Mouse (Mus musculus): ENCODE measurements at regions not wholly inside any gene's neighbourhood (a gene's known extent, or its start where the extent isn't known, plus 50 kb on each side); places are given as distances from the start of the nearest gene placed in this dataset.

DNA sequence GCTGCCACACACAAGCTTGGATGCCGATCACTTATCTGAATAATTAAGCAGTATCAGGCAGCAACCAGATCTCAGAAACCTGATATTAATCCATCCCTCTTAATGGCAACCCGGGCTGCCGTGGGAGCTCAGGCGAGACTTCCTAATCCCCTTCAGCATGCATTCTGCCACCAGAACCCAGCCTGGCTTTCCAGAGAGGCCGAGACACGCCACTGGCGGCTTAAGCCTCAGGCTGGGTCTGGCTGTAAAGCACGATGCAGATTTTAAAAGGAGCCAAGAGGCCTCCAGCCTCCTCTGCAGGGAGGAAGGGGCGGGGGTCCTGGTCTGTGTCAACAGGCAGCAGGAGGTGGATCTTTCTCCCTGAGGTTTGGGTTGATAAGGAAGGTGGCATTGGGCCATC, 659.1 kb upstream of the 3110018I06Rik start:
- peak; percentile 80 for ATAC-seq (ENCODE audit: low FRiP score, low read depth)
- Histone ChIP-seq H3K4me3 (no peak overlapping the region), H3K9me3 (no peaks in the 10 kb centered on the region), H3K27me3 (peaks cover 19% of the 10 kb centered on the region), H3K4me2 (replicated peaks) (peak overlapping the region; percentile 26), H3K4me1 (peaks cover 21% of the 10 kb centered on the region), H3K9ac (replicated peaks) (no peak overlapping the region), H3K36me3 (no peaks in the 10 kb centered on the region), H3K27ac (replicated peaks) (0 out of 2 replicates have a peak overlapping the region, but pooled peaks have one; percentile 27)
- 4% methylated on average over 9 of the region's 9 CpGs for WGBS

- Histone ChIP-seq H3K27me3 (peaks cover 4% of the 10 kb centered on the region; the same call in 1 of the 2 replicates), H3K4me3 (no peak overlapping the region), H3K4me2 (replicated peaks) (no peak overlapping the region), H3K27ac (replicated peaks) (no peak overlapping the region), H3K36me3 (no peaks in the 10 kb centered on the region), H3K4me1 (peaks cover 12% of the 10 kb centered on the region), H3K9ac (replicated peaks) (no peak overlapping the region), H3K9me3 (no peaks in the 10 kb centered on the region)
- WGBS, result 69% methylated on average over 3 of the region's 3 CpGs
- ATAC-seq (ENCODE audit: low FRiP score, low read depth), result no peak
Observed at GRCm38 (mm10) chr12:106835241-106835640, 653.2 kb upstream of the 3110018I06Rik start.

- H3K4me2 ChIP-seq (replicated peaks), result no peak overlapping the region
- ATAC-seq (ENCODE audit: low FRiP score, low read depth), result peak; percentile 60; the same call in 1 of the 2 replicates
- H3K27ac ChIP-seq (replicated peaks), result peak overlapping the region; percentile 22; the same call in 1 of the 2 replicates
- H3K4me1 ChIP-seq, result peaks cover 24% of the 10 kb centered on the region
- 13% methylated on average over 5 of the region's 5 CpGs for WGBS
- no peak overlapping the region for H3K9ac ChIP-seq (replicated peaks)
- no peaks in the 10 kb centered on the region for H3K9me3 ChIP-seq
- H3K36me3 ChIP-seq, result no peaks in the 10 kb centered on the region
- H3K4me3 ChIP-seq, result no peak overlapping the region
- H3K27me3 ChIP-seq, result peaks cover 4% of the 10 kb centered on the region; the same call in 1 of the 2 replicates
Observed at GRCm38 (mm10) chr12:106839618-106840017, 648.8 kb upstream of the 3110018I06Rik start.

- Histone ChIP-seq H3K9ac (replicated peaks) (no peak overlapping the region), H3K36me3 (no peaks in the 10 kb centered on the region), H3K27ac (replicated peaks) (no peak overlapping the region; the same call in 1 of the 2 replicates), H3K27me3 (peaks cover 4% of the 10 kb centered on the region; the same call in 1 of the 2 replicates), H3K4me1 (peaks cover 24% of the 10 kb centered on the region), H3K9me3 (no peaks in the 10 kb centered on the region), H3K4me3 (no peak overlapping the region), H3K4me2 (replicated peaks) (no peak overlapping the region)
- ATAC-seq (ENCODE audit: low FRiP score, low read depth), result no peak
- 54% methylated on average over 9 of the region's 9 CpGs for WGBS
Observed at GRCm38 (mm10) chr12:106840150-106840651, 648.2 kb upstream of the 3110018I06Rik start.

DNA sequence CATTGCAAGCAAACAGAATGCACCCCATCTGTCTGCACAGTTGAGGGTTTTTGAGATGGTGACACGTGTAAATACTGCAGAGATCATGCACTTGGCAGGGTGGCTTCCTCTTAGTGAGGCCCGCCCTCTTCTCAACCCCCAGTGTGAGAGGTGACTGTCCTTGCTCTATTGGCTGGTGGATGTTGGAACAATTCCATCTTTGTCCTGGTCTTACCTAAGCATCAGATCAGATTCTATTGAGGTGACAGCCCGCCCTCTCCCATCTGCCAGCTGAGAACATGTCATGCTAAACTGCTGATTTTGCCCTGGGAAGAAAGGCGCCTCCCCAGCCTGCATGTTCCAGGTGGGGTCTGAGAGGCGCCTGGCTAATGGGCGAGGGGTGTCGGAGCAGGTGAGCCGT, 646.4 kb upstream of the 3110018I06Rik start:
- WGBS, result 70% methylated on average over 8 of the region's 8 CpGs
- ATAC-seq (ENCODE audit: low FRiP score, low read depth), result no peak
- peaks cover 24% of the 10 kb centered on the region for H3K4me1 ChIP-seq
- H3K27me3 ChIP-seq, result peaks cover 4% of the 10 kb centered on the region; the same call in 1 of the 2 replicates
- H3K4me2 ChIP-seq (replicated peaks), result no peak overlapping the region
- no peaks in the 10 kb centered on the region for H3K36me3 ChIP-seq
- H3K9me3 ChIP-seq, result no peaks in the 10 kb centered on the region
- H3K4me3 ChIP-seq, result no peak overlapping the region
- no peak overlapping the region for H3K27ac ChIP-seq (replicated peaks)
- no peak overlapping the region for H3K9ac ChIP-seq (replicated peaks)

DNA sequence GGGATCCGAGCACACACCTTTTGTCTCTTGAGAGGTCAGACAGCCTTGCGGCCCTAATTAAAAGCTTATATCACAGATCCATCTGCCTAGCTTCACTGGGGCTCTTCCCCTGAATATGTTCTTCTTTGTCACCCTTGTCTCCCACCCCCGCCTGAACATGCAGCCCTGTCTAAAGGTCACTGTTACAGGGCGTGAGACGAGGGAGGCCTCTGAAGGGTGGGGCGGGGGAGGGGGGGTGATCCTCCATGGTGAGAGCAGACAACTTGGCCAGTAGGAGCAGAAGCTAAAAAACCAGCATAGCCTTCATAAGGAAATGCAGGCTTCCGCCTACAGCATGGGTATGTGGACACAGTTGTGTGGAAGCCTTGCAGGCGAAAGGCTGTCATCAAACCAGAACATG, 646.0 kb upstream of the 3110018I06Rik start:
- H3K9ac ChIP-seq (replicated peaks), result no peak overlapping the region
- H3K4me2 ChIP-seq (replicated peaks), result no peak overlapping the region
- no peak overlapping the region for H3K4me3 ChIP-seq
- H3K36me3 ChIP-seq, result no peaks in the 10 kb centered on the region
- no peak overlapping the region for H3K27ac ChIP-seq (replicated peaks)
- WGBS, result 56% methylated on average over 8 of the region's 8 CpGs
- H3K27me3 ChIP-seq, result peaks cover 4% of the 10 kb centered on the region; the same call in 1 of the 2 replicates
- H3K9me3 ChIP-seq, result no peaks in the 10 kb centered on the region
- ATAC-seq (ENCODE audit: low FRiP score, low read depth), result no peak
- H3K4me1 ChIP-seq, result peaks cover 24% of the 10 kb centered on the region

DNA sequence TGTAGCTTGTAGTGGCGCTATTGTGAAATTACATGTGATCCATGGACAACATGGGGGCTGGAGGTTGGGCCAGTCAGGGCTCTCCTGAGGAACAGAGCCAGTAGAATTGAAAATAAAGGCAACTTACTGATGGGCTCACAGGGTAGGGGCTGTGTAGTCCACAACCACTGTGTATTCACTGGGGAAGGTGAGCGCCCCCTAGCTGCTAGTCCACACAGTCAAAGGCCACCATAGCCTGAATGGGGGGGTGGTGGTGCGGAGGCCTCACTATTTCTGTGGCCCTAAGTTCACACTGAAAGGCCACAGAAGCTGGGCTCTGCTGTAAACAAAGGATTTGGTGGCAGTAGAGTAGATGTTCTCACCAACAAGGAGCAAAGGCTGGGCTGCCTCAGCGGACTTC, 636.8 kb upstream of the 3110018I06Rik start:
- H3K4me3 ChIP-seq, result no peak overlapping the region
- no peaks in the 10 kb centered on the region for H3K36me3 ChIP-seq
- no peaks in the 10 kb centered on the region for H3K4me1 ChIP-seq
- no peak overlapping the region for H3K9ac ChIP-seq (replicated peaks)
- H3K27ac ChIP-seq (replicated peaks), result no peak overlapping the region
- H3K4me2 ChIP-seq (replicated peaks), result no peak overlapping the region
- H3K9me3 ChIP-seq, result no peaks in the 10 kb centered on the region
- H3K27me3 ChIP-seq, result no peaks in the 10 kb centered on the region
- 77% methylated on average over 4 of the region's 4 CpGs for WGBS
- no peak for ATAC-seq (ENCODE audit: low FRiP score, low read depth)

DNA sequence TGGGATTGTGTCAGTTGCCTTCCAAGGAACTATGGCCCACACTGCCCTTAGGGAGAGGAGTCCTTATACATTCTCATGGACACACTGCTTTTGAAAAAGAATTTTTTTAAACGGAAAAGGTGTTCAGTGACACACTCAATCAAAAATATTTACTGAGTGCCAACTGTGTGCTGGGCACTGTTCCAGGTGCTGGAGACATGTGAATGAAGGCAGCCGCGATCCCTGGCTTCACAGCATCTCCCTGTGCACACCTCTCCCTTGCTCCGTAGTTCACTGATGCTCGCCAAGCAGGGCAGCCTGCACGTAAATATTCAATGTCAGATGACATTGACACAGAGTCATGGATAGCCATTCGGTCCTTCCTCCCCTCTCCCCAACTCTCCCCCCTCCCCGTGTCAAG, 635.7 kb upstream of the 3110018I06Rik start:
- Histone ChIP-seq H3K4me1 (no peaks in the 10 kb centered on the region), H3K4me3 (no peak overlapping the region), H3K36me3 (no peaks in the 10 kb centered on the region), H3K27ac (replicated peaks) (no peak overlapping the region), H3K9me3 (no peaks in the 10 kb centered on the region), H3K27me3 (no peaks in the 10 kb centered on the region), H3K9ac (replicated peaks) (no peak overlapping the region), H3K4me2 (replicated peaks) (no peak overlapping the region)
- ATAC-seq (ENCODE audit: low FRiP score, low read depth), result no peak
- 84% methylated on average over 8 of the region's 8 CpGs for WGBS

DNA sequence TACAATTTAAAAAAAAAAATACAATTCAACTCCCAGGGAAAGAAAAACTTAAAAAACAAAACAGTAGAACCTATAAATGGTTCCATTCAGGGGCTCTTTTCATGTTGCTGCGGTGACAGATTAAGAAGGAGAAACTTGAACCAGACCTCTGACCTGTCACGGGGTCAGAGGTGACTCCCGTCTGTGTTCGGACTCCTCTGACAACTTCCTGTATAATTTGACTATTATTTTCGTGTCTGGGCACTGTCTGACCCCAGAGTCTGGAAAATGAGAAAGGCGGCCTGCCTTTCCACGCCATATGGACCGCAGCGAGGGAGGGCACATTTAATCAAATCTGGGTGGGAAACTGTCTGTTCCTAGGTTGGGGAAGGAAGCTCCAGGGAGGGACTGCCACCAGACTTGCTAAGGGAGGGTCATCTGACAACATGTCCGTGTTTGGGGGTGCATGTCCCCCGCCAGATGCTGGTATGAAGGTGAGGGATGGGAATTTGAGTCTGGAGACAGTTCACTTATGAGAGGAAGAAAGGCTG, 634.7 kb upstream of the 3110018I06Rik start:
- Histone ChIP-seq H3K4me2 (replicated peaks) (no peak overlapping the region), H3K9ac (replicated peaks) (no peak overlapping the region), H3K9me3 (no peaks in the 10 kb centered on the region), H3K27me3 (no peaks in the 10 kb centered on the region), H3K4me3 (no peak overlapping the region), H3K4me1 (no peaks in the 10 kb centered on the region), H3K27ac (replicated peaks) (no peak overlapping the region), H3K36me3 (no peaks in the 10 kb centered on the region)
- WGBS, result 33% methylated on average over 11 of the region's 11 CpGs
- ATAC-seq (ENCODE audit: low FRiP score, low read depth), result no peak

- 65% methylated on average over 2 of the region's 2 CpGs for WGBS
- Histone ChIP-seq H3K36me3 (no peaks in the 10 kb centered on the region), H3K4me1 (no peaks in the 10 kb centered on the region), H3K27ac (replicated peaks) (no peak overlapping the region), H3K4me2 (replicated peaks) (no peak overlapping the region), H3K4me3 (no peak overlapping the region), H3K27me3 (no peaks in the 10 kb centered on the region), H3K9me3 (no peaks in the 10 kb centered on the region), H3K9ac (replicated peaks) (no peak overlapping the region)
- ATAC-seq (ENCODE audit: low FRiP score, low read depth), result no peak
Observed at GRCm38 (mm10) chr12:106855520-106855919, 632.9 kb upstream of the 3110018I06Rik start.

DNA sequence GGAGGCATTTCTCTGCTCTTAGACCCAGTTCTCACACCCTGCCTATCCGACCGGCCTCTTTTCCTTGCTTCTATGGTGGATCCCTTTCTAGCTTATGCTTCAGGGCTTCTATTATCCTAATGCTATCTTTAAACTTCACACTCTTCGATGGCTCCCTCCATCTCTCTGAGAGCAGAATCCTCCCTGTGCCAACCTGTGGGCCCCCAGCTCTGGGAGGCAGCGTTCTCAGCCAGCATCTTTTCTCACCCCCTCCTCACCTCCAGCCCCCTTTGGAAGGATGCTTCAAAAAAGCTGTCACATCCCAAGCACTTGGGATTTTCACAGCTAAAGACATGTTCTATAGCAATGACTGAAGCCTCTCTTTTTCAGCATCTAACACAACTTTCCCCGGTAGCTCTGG, 626.8 kb upstream of the 3110018I06Rik start:
- 97% methylated on average over 5 of the region's 5 CpGs for WGBS
- no peak for ATAC-seq (ENCODE audit: low FRiP score, low read depth)
- Histone ChIP-seq H3K4me1 (no peaks in the 10 kb centered on the region), H3K9me3 (no peaks in the 10 kb centered on the region), H3K36me3 (no peaks in the 10 kb centered on the region), H3K4me2 (replicated peaks) (no peak overlapping the region), H3K9ac (replicated peaks) (no peak overlapping the region), H3K27ac (replicated peaks) (no peak overlapping the region), H3K4me3 (no peak overlapping the region), H3K27me3 (no peaks in the 10 kb centered on the region)

DNA sequence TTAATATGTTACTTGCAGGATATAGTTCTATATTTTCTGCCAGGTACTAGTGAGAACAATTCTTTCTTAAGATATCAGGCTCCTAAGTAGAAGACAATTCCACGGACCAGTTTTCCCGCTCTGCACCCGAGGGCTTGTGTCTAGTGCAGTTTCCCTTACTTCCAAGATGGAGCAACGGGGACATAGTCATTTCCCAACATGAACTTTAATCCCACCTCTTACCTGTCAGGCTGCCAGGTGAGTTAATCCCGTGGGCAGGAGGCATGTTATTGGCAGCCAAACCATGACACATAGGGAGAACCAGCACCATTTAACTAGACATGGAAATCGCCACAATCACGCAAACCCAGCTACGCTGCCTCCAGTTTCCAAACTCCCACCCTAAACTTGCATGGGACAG, 624.4 kb upstream of the 3110018I06Rik start:
- H3K4me3 ChIP-seq, result no peak overlapping the region
- H3K36me3 ChIP-seq, result no peaks in the 10 kb centered on the region
- 94% methylated on average over 8 of the region's 8 CpGs for WGBS
- H3K9ac ChIP-seq (replicated peaks), result no peak overlapping the region
- no peak overlapping the region for H3K27ac ChIP-seq (replicated peaks)
- H3K9me3 ChIP-seq, result no peaks in the 10 kb centered on the region
- no peak for ATAC-seq (ENCODE audit: low FRiP score, low read depth)
- H3K4me1 ChIP-seq, result no peaks in the 10 kb centered on the region
- no peak overlapping the region for H3K4me2 ChIP-seq (replicated peaks)
- no peaks in the 10 kb centered on the region for H3K27me3 ChIP-seq

- Histone ChIP-seq H3K4me1 (no peaks in the 10 kb centered on the region), H3K4me2 (replicated peaks) (no peak overlapping the region), H3K4me3 (no peak overlapping the region), H3K27ac (replicated peaks) (no peak overlapping the region), H3K36me3 (no peaks in the 10 kb centered on the region), H3K27me3 (no peaks in the 10 kb centered on the region), H3K9me3 (no peaks in the 10 kb centered on the region), H3K9ac (replicated peaks) (no peak overlapping the region)
- ATAC-seq (ENCODE audit: low FRiP score, low read depth), result no peak
- 66% methylated on average over 6 of the region's 6 CpGs for WGBS
Observed at GRCm38 (mm10) chr12:106868036-106868435, 620.4 kb upstream of the 3110018I06Rik start.

Measured in midbrain, embryonic 12.5 days (tissue).